Comparison of ENCODE assay signal across 13 mouse cellular contexts in the genomic region with DNA sequence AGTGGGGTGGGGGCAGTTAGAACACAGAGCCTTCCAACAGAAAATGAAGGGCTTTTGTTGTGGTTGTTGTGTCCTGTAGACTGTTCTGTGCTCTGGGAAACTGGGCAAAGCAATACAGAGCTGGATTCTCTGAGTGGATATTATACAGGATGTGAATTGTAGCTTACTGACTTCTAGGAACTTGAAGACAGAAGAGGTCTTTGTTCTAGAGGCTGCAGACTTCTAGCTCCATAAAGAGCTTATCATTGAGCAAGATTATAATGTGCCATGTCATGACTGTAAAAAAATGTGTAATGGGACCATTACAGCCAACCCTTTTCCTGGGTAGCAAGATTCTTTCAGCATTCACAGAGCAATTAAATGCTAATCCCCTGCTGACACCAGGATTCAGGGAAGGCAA. TPM values are rescaled to one million over a fixed set of nuclear protein-coding genes. Genes with fewer than 3 reads are reported as not detected.
DNase-seq lines count a peak whose midpoint lies in the region; ATAC-seq and TF ChIP-seq lines count a peak whose summit lies in the region.
"Had no signal": no experiment of that assay in that cellular context is flagged by ENCODE, and none has a peak within 500 bp of the region (broad histone marks: within the 10 kb centered on the region; RNA-seq: fewer than 3 reads in every experiment).

No protein-coding gene starts in this region.

- no peak overlapping the region for H3K9ac ChIP-seq in lung, embryonic 14.5 days
- H3K9ac ChIP-seq in hindbrain, embryonic 14.5 days: no peak overlapping the region
- H3K9ac ChIP-seq in midbrain, embryonic 13.5 days (replicated peaks): no peak overlapping the region

- H3K27me3 ChIP-seq in lung, embryonic 14.5 days (ENCODE audit: insufficient read depth, low read length): no peaks in the 10 kb centered on the region
- no peaks in the 10 kb centered on the region for H3K27me3 ChIP-seq in hindbrain, embryonic 14.5 days (ENCODE audit: control insufficient read depth, insufficient read depth, low read length)
- no peaks in the 10 kb centered on the region for H3K27me3 ChIP-seq in midbrain, embryonic 13.5 days

- peaks cover 23% of the 10 kb centered on the region for H3K4me1 ChIP-seq in lung, embryonic 14.5 days (ENCODE audit: insufficient read depth)
- peaks cover 19% of the 10 kb centered on the region for H3K4me1 ChIP-seq in lung, adult 2 months (ENCODE audit: control insufficient read depth, insufficient read depth, low read length)
- peaks cover 34% of the 10 kb centered on the region for H3K4me1 ChIP-seq in hindbrain, embryonic 14.5 days (replicated peaks; ENCODE audit: control insufficient read depth, insufficient read depth, low read length)
- H3K4me1 ChIP-seq in midbrain, embryonic 13.5 days (replicated peaks): peaks cover 58% of the 10 kb centered on the region

- DNase-seq in lung, embryonic 14.5 days: peak; percentile 49
- DNase-seq in lung, adult 2 months: no peak
- peak; percentile 55 for DNase-seq in brain, embryonic 14.5 days (ENCODE audit: low read depth)
- DNase-seq in hindbrain, embryonic 14.5 days (ENCODE audit: low spot score): no peak
- DNase-seq in ovary, postnatal 14 days (ENCODE audit: low spot score): no peak
- no peak for DNase-seq in adrenal gland, adult 18-20 months (ENCODE audit: low spot score in 2 of 2)
- DNase-seq in adipocyte (ENCODE audit: low spot score): no peak
- DNase-seq: cerebellum, adult 11-12 months; gastrocnemius, postnatal 25 days; kidney, postnatal 14 days; lung, postnatal 36 days; right cerebral cortex, postnatal 14 days had no signal

- peaks cover 16% of the 10 kb centered on the region; the same call in 1 of the 2 replicates for H3K36me3 ChIP-seq in lung, embryonic 14.5 days (ENCODE audit: insufficient read depth)
- no peaks in the 10 kb centered on the region; the same call in 1 of the 2 replicates for H3K36me3 ChIP-seq in hindbrain, embryonic 14.5 days (replicated peaks; ENCODE audit: control insufficient read depth, insufficient read depth)
- peaks cover 7% of the 10 kb centered on the region; the same call in 1 of the 2 replicates for H3K36me3 ChIP-seq in midbrain, embryonic 13.5 days

- no peak for TF ChIP-seq POLR2A in lung, adult 2 months (IDR thresholded peaks at IDR 0.05; ENCODE audit: borderline replicate concordance, extremely low read depth, low read depth, low read length)
- no peak for TF ChIP-seq POLR2A in brain, embryonic 14.5 days (IDR thresholded peaks at IDR 0.05; ENCODE audit: borderline replicate concordance, extremely low read depth, insufficient read depth, insufficient read length, poor library complexity, severe bottlenecking)

- peak overlapping the region; percentile 47; the same call in 1 of the 2 replicates for H3K27ac ChIP-seq in lung, embryonic 14.5 days (ENCODE audit: low read depth)
- H3K27ac ChIP-seq in hindbrain, embryonic 14.5 days: 0 out of 2 replicates have a peak overlapping the region, but pooled peaks have one; percentile 28
- H3K27ac ChIP-seq in midbrain, embryonic 13.5 days: peak overlapping the region; percentile 59

- no peak for TF ChIP-seq CTCF in lung, embryonic 14.5 days (IDR thresholded peaks at IDR 0.05; ENCODE audit: low read depth)
- TF ChIP-seq CTCF in lung, adult 2 months (IDR thresholded peaks at IDR 0.05; ENCODE audit: insufficient read depth, low read length): no peak
- no peak for TF ChIP-seq CTCF in brain, embryonic 14.5 days (IDR thresholded peaks at IDR 0.05; ENCODE audit: borderline replicate concordance, extremely low read depth, insufficient read depth, insufficient read length)

- no peak for ATAC-seq in lung, embryonic 14.5 days (ENCODE audit: insufficient read depth)
- ATAC-seq in hindbrain, embryonic 14.5 days (ENCODE audit: low FRiP score): peak; percentile 11; the same call in 1 of the 2 replicates
- ATAC-seq in midbrain, embryonic 13.5 days: 0 out of 2 replicates have a peak, but pooled peaks have one; percentile 17

- H3K9me3 ChIP-seq in lung, embryonic 14.5 days (ENCODE audit: low read depth, low read length): no peaks in the 10 kb centered on the region
- no peaks in the 10 kb centered on the region for H3K9me3 ChIP-seq in hindbrain, embryonic 14.5 days (ENCODE audit: control insufficient read depth, low read length)
- H3K9me3 ChIP-seq in midbrain, embryonic 13.5 days: no peaks in the 10 kb centered on the region

- no peak overlapping the region for H3K4me3 ChIP-seq in lung, embryonic 14.5 days (ENCODE audit: low read depth, low read length)
- H3K4me3 ChIP-seq in lung, adult 2 months (replicated peaks; ENCODE audit: extremely low read depth, low read depth, low read length): no peak overlapping the region
- no peak overlapping the region for H3K4me3 ChIP-seq in hindbrain, embryonic 14.5 days (replicated peaks; ENCODE audit: low read length)
- H3K4me3 ChIP-seq in midbrain, embryonic 13.5 days (replicated peaks): no peak overlapping the region

- no peak overlapping the region for H3K4me2 ChIP-seq in lung, embryonic 14.5 days
- H3K4me2 ChIP-seq in hindbrain, embryonic 14.5 days (replicated peaks): no peak overlapping the region
- H3K4me2 ChIP-seq in midbrain, embryonic 13.5 days (replicated peaks): no peak overlapping the region

RNA-seq across cellular contexts. Expression of a gene that starts 26.9 kb away (rescaled TPM):
- 29.0 and 29.9 TPM in 2 replicates for polyA plus RNA-seq in lung, embryonic 14.5 days (2014; fragmentation: Nextera tagmentation; extraction: Ambion mirVana)
- 14.6 and 18.1 TPM in 2 replicates for polyA plus RNA-seq in lung, adult 2 months (2012; rRNA removed)
- polyA plus RNA-seq in brain, embryonic 14.5 days (2012; rRNA removed): 16.0 and 21.5 TPM in 2 replicates
- polyA plus RNA-seq in hindbrain, embryonic 14.5 days (2014; fragmentation: Nextera tagmentation; extraction: Ambion mirVana): 15.7 and 17.2 TPM in 2 replicates
- 11.1 and 11.8 TPM in 2 replicates for polyA plus RNA-seq in midbrain, embryonic 13.5 days (2015; fragmentation: Nextera tagmentation; extraction: Ambion mirVana)
- 10 to 100 TPM; 15.1 to 17.4 TPM for total RNA-seq in adrenal gland, adult 18-20 months (2021)

RNA-seq across cellular contexts. Expression of a gene that starts 56.7 kb away (rescaled TPM):
- polyA plus RNA-seq in lung, embryonic 14.5 days (2014; fragmentation: Nextera tagmentation; extraction: Ambion mirVana): 95.3 and 102 TPM in 2 replicates
- polyA plus RNA-seq in lung, adult 2 months (2012; rRNA removed): 109 and 165 TPM in 2 replicates
- polyA plus RNA-seq in brain, embryonic 14.5 days (2012; rRNA removed): 58.5 and 63.8 TPM in 2 replicates
- 80.3 and 88.0 TPM in 2 replicates for polyA plus RNA-seq in hindbrain, embryonic 14.5 days (2014; fragmentation: Nextera tagmentation; extraction: Ambion mirVana)
- polyA plus RNA-seq in midbrain, embryonic 13.5 days (2015; fragmentation: Nextera tagmentation; extraction: Ambion mirVana): 79.1 and 82.7 TPM in 2 replicates
- 100 to 1,000 TPM in 1 of 2 experiments, 10 to 100 TPM in 1; 79.4 to 118 TPM for total RNA-seq in adrenal gland, adult 18-20 months (2021)

Comparison
In these comparisons a context has a peak if more than half of its experiments do, and no peak if none do; other contexts are left out.
1. DNase-seq: peak in lung, embryonic 14.5 days (single experiment) and brain, embryonic 14.5 days (single experiment); none in lung, adult 2 months (single experiment), hindbrain, embryonic 14.5 days (single experiment), ovary, postnatal 14 days (single experiment), adrenal gland, adult 18-20 months (0 of 2) and adipocyte (single experiment).
2. Peak in every context shown above with its lines, with median percentiles within 50 percentile points of each other: H3K27ac ChIP-seq.